Mouse (Mus musculus) heart, postnatal 10 days (tissue): Measurements from ENCODE around the gene Exoc5. TPM values are rescaled to one million over a fixed set of nuclear protein-coding genes. Genes with fewer than 3 reads are reported as not detected.

Source experiments
- DNase-seq, 2 experiments: peaks; one replicate each; pipeline ENCODE4 v3.0.0; 2021
- intact Hi-C: fragments of 180-260 bp; cut with DNase I; formaldehyde crosslinking; loops from one replicate; pipeline ENCODE4 v1.15.1; 2025
- total RNA-seq, 2 experiments: library from RNA; stranded (reverse); gene quantifications; 2 replicates each; pipeline ENCODE4 v1.2.3; 2021

Gene Exoc5
- total RNA-seq, 2 experiments from 2014 or later: 31.2 to 32.3 TPM

GRCm38 (mm10) chr14:49008399-49009189 lies 57.9 kb downstream of the Exoc5 start:
- intact Hi-C loops: no loop called here
- DNase-seq: no peak

GRCm38 (mm10) chr14:49007979-49008378 lies 58.5 kb downstream of the Exoc5 start:
- no peak for DNase-seq
- intact Hi-C loops: no loop called here

DNA sequence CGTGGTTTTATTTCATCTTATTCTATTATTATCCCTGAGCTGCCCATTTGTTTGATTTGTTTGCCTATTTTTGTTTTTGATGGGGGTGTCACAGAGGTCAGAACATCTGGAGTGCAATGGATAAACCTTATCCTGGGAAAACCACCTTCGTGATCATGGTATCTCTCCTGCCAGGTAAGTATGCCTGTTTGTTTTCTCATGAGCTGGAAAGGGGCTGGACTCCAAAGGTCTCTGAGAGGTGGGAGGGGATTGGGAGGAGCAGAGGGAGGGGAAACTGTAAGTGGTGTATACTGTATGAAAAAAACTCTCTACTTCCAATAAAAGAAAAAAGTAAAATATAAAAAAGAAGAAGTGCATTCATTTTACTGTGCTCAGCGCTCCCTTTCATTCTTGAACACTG lies 64.8 kb downstream of the Exoc5 start:
- intact Hi-C loops: no loop called here
- DNase-seq: no peak

GRCm38 (mm10) chr14:48998795-48999194 lies 67.7 kb downstream of the Exoc5 start:
- no peak for DNase-seq
- intact Hi-C loops: no loop called here

DNA sequence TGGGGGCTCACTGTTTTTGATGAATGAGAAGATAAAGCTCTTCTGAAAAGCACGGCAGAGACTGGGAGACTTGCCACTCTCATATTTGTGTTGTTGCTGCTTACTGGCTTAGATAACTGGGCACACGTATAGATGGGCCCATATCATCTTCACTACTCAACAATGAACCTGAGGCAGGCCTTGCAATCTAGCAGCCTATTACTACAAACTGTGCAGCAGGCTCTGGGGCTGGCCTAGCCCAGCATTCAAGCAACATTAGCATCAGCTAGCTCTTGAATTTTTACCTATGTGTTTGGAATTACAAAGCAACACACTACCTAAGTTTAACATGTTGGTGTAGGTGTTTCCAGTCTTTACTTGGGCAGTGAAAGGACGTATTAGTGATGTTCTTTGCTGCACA lies 72.6 kb downstream of the Exoc5 start:
- no peak for DNase-seq
- intact Hi-C loops: loop anchor here (5.0 kb wide), 3 partner anchors 327 to 622 kb away; no protein-coding TSS in a partner anchor

GRCm38 (mm10) chr14:48992070-48992580 lies 74.3 kb downstream of the Exoc5 start:
- intact Hi-C loops: loop anchor here (5.0 kb wide), 3 partner anchors 325 to 620 kb away; no protein-coding TSS in a partner anchor
- no peak for DNase-seq

DNA sequence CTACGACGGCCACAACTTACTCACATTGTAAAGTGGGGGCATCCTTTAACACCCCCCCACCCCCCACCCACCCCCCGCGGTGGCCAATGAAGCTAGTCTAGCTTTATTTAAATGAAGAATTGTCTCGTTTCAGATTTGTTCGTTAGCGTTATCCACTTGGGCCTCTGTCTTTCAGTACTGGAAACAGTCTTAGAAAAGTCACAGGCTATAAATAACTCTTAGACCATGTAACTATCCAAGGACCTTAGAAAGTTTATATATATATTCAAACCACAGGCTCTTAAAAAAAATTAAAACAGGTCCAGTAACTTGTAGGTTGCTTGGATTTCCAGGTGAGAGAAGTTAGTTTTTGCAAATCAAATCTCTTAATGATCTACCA lies 75.3 kb downstream of the Exoc5 start:
- intact Hi-C loops: loop anchor here (5.0 kb wide), 3 partner anchors 324 to 619 kb away; no protein-coding TSS in a partner anchor

GRCm38 (mm10) chr14:48990471-48991143 lies 75.8 kb downstream of the Exoc5 start:
- DNase-seq: peak; percentile 67 to 74
- intact Hi-C loops: loop anchor here (5.0 kb wide), 3 partner anchors 323 to 618 kb away; no protein-coding TSS in a partner anchor

More for the DNA sequence above, 75.3 kb downstream of the Exoc5 start:
- no peak for DNase-seq

- intact Hi-C loops: loop anchor here (5.0 kb wide), 3 partner anchors 323 to 618 kb away; no protein-coding TSS in a partner anchor
- DNase-seq: no peak
Measured at GRCm38 (mm10) chr14:48989831-48990230, 76.6 kb downstream of the Exoc5 start.

DNA sequence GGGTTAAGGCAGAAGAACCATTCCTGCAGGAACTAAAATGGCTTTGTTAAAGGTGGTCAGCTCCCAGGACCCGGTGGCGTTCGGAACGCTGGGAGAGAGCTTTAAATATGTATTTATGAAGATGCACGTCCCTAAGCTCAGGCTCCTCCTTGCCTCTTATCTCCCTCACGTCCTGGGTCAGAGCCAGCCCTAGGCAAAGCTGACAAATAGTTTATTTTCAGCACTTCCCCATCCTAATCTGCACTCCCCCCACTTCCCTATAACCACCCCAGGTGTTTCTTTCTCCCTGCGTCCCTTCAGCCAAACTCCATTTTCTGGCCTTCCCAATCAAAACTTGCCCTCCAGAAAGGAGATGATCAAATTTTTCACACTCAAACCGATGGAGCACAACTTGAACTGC lies 80.2 kb downstream of the Exoc5 start:
- DNase-seq: peak; percentile 12 to 33
- intact Hi-C loops: no loop called here

DNA sequence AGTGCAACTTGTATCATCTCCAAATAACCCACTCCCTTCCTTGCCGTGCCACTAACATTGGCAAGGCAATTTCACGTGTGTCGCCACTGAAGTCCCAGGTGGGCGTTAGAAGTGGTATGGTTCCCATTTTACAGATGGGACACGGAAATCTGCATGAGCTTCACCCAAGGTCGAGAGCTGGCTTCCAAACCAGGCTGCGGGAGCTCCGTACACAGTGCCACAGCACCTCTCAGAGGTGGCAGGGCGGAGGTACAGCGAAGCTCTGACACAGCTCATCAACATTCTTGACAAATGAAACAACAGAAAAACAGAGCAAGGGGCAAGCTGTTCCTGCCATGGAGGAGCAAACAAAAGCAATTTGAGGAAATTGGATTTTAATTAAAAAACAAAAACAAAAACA lies 80.8 kb downstream of the Exoc5 start:
- DNase-seq: peak; percentile 3 to 10
- intact Hi-C loops: loop anchor here (2.0 kb wide), 1 partner anchor 461 kb away; no protein-coding TSS in a partner anchor

DNA sequence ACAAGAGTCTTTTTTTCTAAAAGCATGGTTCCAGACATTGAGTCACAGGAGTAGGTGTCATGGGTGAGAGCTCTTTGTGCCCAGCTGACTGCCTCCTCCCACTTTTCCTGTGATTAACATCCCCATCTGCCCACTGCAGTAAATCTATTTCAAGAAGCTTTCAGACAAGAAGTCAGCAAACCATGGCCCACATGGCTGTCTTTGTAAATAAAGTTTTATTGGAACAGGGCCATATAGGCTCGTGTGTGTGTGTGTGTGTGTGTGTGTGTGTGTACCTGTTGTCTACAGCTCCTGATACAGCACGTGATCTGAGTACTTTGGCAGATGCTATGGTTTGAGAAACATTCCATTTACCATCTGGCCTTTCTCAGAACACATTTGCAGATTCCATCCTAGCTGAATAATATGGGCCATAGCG lies 87.5 kb downstream of the Exoc5 start:
- intact Hi-C loops: no loop called here
- no peak for DNase-seq

- intact Hi-C loops: no loop called here
Measured at GRCm38 (mm10) chr14:48971546-48971945, 94.9 kb downstream of the Exoc5 start.

GRCm38 (mm10) chr14:48968670-48969069 lies 97.8 kb downstream of the Exoc5 start:
- no peak for DNase-seq
- intact Hi-C loops: no loop called here

More at GRCm38 (mm10) chr14:48971546-48971945, 94.9 kb downstream of the Exoc5 start:
- no peak for DNase-seq

Other genes with a start within 250 kb of the Exoc5 start
- gene Ap5m1, start 556 bp downstream of the Exoc5 start, total RNA-seq: 10 to 100 TPM; 14.1 to 15.2 TPM
- gene Naa30, start 105.6 kb upstream of the Exoc5 start, total RNA-seq: 10 to 100 TPM; 23.7 to 27.1 TPM
- not detected for gene ccdc198, start 178.8 kb upstream of the Exoc5 start, total RNA-seq